Mouse (Mus musculus): ENCODE results near the gene Rab7. TPM values are rescaled to one million over a fixed set of nuclear protein-coding genes. Genes with fewer than 3 reads are reported as not detected.

Rab7 gene
- polyA plus RNA-seq (2014; fragmentation: Nextera tagmentation; extraction: Ambion mirVana), result 151 and 222 TPM in 2 replicates

GRCm38 (mm10) chr6:88044577-88045405 is at the start of gene Rab7:
TSS of gene Rab7 (minus strand) at chr6:88045270.
- H3K9me3 ChIP-seq (ENCODE audit: control insufficient read depth, low read length), result no peaks in the 10 kb centered on the region
- ATAC-seq (ENCODE audit: low FRiP score, low TSS enrichment), result peak; percentile 98
- no peaks in the 10 kb centered on the region for H3K27me3 ChIP-seq (ENCODE audit: control insufficient read depth, insufficient read depth, low read length)
- H3K4me3 ChIP-seq (ENCODE audit: low read length), result peak within 1 kb of the TSS; percentile 86
- WGBS, result under 1% methylated on average over 81 of the region's 82 CpGs
- peak within 1 kb of the TSS; percentile 72 for H3K27ac ChIP-seq (ENCODE audit: low read depth, low read length)
- peak within 1 kb of the TSS; percentile 81 for H3K4me2 ChIP-seq (replicated peaks; ENCODE audit: low read depth, low read length)
- peaks cover 13% of the 10 kb centered on the region for H3K4me1 ChIP-seq (ENCODE audit: control insufficient read depth, insufficient read depth, low read length)
- H3K9ac ChIP-seq (ENCODE audit: low read depth, low read length), result peak within 1 kb of the TSS; percentile 97
- H3K36me3 ChIP-seq (ENCODE audit: control insufficient read depth, insufficient read depth, low read length), result peaks cover 3% of the 10 kb centered on the region; the same call in 1 of the 2 replicates

GRCm38 (mm10) chr6:88088971-88089370 is 43.9 kb upstream of the Rab7 start:
- no peak overlapping the region for H3K4me2 ChIP-seq (replicated peaks; ENCODE audit: low read depth, low read length)
- ATAC-seq (ENCODE audit: low FRiP score, low TSS enrichment), result no peak
- no peak overlapping the region for H3K27ac ChIP-seq (ENCODE audit: low read depth, low read length)
- peaks cover 47% of the 10 kb centered on the region for H3K36me3 ChIP-seq (ENCODE audit: control insufficient read depth, insufficient read depth, low read length)
- H3K4me1 ChIP-seq (ENCODE audit: control insufficient read depth, insufficient read depth, low read length), result peaks cover 19% of the 10 kb centered on the region
- H3K9ac ChIP-seq (ENCODE audit: low read depth, low read length), result no peak overlapping the region
- H3K27me3 ChIP-seq (ENCODE audit: control insufficient read depth, insufficient read depth, low read length), result no peaks in the 10 kb centered on the region
- H3K9me3 ChIP-seq (ENCODE audit: control insufficient read depth, low read length), result no peaks in the 10 kb centered on the region
- H3K4me3 ChIP-seq (ENCODE audit: low read length), result no peak overlapping the region
- WGBS, result 65% methylated on average over 1 of the region's 1 CpGs

GRCm38 (mm10) chr6:88084278-88085151 is 39.4 kb upstream of the Rab7 start, which contains the start of gene Rpn1:
TSS of gene Rpn1 (plus strand) at chr6:88084482.
- peak within 1 kb of the TSS; percentile 87 for H3K4me2 ChIP-seq (replicated peaks; ENCODE audit: low read depth, low read length)
- H3K9ac ChIP-seq (ENCODE audit: low read depth, low read length), result peak within 1 kb of the TSS; percentile 96
- H3K27me3 ChIP-seq (ENCODE audit: control insufficient read depth, insufficient read depth, low read length), result no peaks in the 10 kb centered on the region
- peaks cover 10% of the 10 kb centered on the region for H3K36me3 ChIP-seq (ENCODE audit: control insufficient read depth, insufficient read depth, low read length)
- H3K9me3 ChIP-seq (ENCODE audit: control insufficient read depth, low read length), result no peaks in the 10 kb centered on the region
- H3K27ac ChIP-seq (ENCODE audit: low read depth, low read length), result peak within 1 kb of the TSS; percentile 79
- peak within 1 kb of the TSS; percentile 100 for H3K4me3 ChIP-seq (ENCODE audit: low read length)
- 0% methylated on average over 71 of the region's 71 CpGs for WGBS
- peak; percentile 96 for ATAC-seq (ENCODE audit: low FRiP score, low TSS enrichment)
- H3K4me1 ChIP-seq (ENCODE audit: control insufficient read depth, insufficient read depth, low read length), result peaks cover 22% of the 10 kb centered on the region

GRCm38 (mm10) chr6:88083672-88084071 is 38.6 kb upstream of the Rab7 start:
- WGBS, result 61% methylated on average over 3 of the region's 3 CpGs
- H3K27ac ChIP-seq (ENCODE audit: low read depth, low read length), result no peak overlapping the region; the same call in 1 of the 2 replicates
- H3K27me3 ChIP-seq (ENCODE audit: control insufficient read depth, insufficient read depth, low read length), result peaks cover 1% of the 10 kb centered on the region; the same call in 1 of the 2 replicates
- peaks cover 5% of the 10 kb centered on the region for H3K36me3 ChIP-seq (ENCODE audit: control insufficient read depth, insufficient read depth, low read length)
- H3K4me1 ChIP-seq (ENCODE audit: control insufficient read depth, insufficient read depth, low read length), result peaks cover 22% of the 10 kb centered on the region
- no peak overlapping the region for H3K9ac ChIP-seq (ENCODE audit: low read depth, low read length)
- peak; percentile 10; the same call in 1 of the 2 replicates for ATAC-seq (ENCODE audit: low FRiP score, low TSS enrichment)
- peak overlapping the region; percentile 87 for H3K4me2 ChIP-seq (replicated peaks; ENCODE audit: low read depth, low read length)
- no peaks in the 10 kb centered on the region for H3K9me3 ChIP-seq (ENCODE audit: control insufficient read depth, low read length)
- H3K4me3 ChIP-seq (ENCODE audit: low read length), result peak overlapping the region; percentile 100

GRCm38 (mm10) chr6:88083095-88083494 is 38.0 kb upstream of the Rab7 start:
- Histone ChIP-seq H3K36me3 (ENCODE audit: control insufficient read depth, insufficient read depth, low read length) (no peaks in the 10 kb centered on the region), H3K4me2 (replicated peaks; ENCODE audit: low read depth, low read length) (no peak overlapping the region), H3K27me3 (ENCODE audit: control insufficient read depth, insufficient read depth, low read length) (peaks cover 3% of the 10 kb centered on the region; the same call in 1 of the 2 replicates), H3K27ac (ENCODE audit: low read depth, low read length) (no peak overlapping the region), H3K4me1 (ENCODE audit: control insufficient read depth, insufficient read depth, low read length) (peaks cover 22% of the 10 kb centered on the region), H3K9ac (ENCODE audit: low read depth, low read length) (no peak overlapping the region), H3K4me3 (ENCODE audit: low read length) (no peak overlapping the region), H3K9me3 (ENCODE audit: control insufficient read depth, low read length) (no peaks in the 10 kb centered on the region)
- no peak for ATAC-seq (ENCODE audit: low FRiP score, low TSS enrichment)
- WGBS, result 86% methylated on average over 7 of the region's 7 CpGs

GRCm38 (mm10) chr6:88075960-88076517 is 31.0 kb upstream of the Rab7 start:
- Histone ChIP-seq H3K4me1 (ENCODE audit: control insufficient read depth, insufficient read depth, low read length) (no peaks in the 10 kb centered on the region), H3K27me3 (ENCODE audit: control insufficient read depth, insufficient read depth, low read length) (peaks cover 3% of the 10 kb centered on the region; the same call in 1 of the 2 replicates), H3K4me3 (ENCODE audit: low read length) (no peak overlapping the region), H3K27ac (ENCODE audit: low read depth, low read length) (no peak overlapping the region), H3K36me3 (ENCODE audit: control insufficient read depth, insufficient read depth, low read length) (no peaks in the 10 kb centered on the region), H3K9ac (ENCODE audit: low read depth, low read length) (no peak overlapping the region), H3K4me2 (replicated peaks; ENCODE audit: low read depth, low read length) (no peak overlapping the region), H3K9me3 (ENCODE audit: control insufficient read depth, low read length) (no peaks in the 10 kb centered on the region)
- no peak for ATAC-seq (ENCODE audit: low FRiP score, low TSS enrichment)
- WGBS, result 79% methylated on average over 1 of the region's 1 CpGs

- ATAC-seq (ENCODE audit: low FRiP score, low TSS enrichment), result peak; percentile 98
- H3K4me3 ChIP-seq (ENCODE audit: low read length), result peak overlapping the region; percentile 38
- peak overlapping the region; percentile 74 for H3K4me2 ChIP-seq (replicated peaks; ENCODE audit: low read depth, low read length)
- no peaks in the 10 kb centered on the region for H3K9me3 ChIP-seq (ENCODE audit: control insufficient read depth, low read length)
- H3K36me3 ChIP-seq (ENCODE audit: control insufficient read depth, insufficient read depth, low read length), result no peaks in the 10 kb centered on the region
- H3K27ac ChIP-seq (ENCODE audit: low read depth, low read length), result peak overlapping the region; percentile 84
- no peaks in the 10 kb centered on the region for H3K4me1 ChIP-seq (ENCODE audit: control insufficient read depth, insufficient read depth, low read length)
- peaks cover 3% of the 10 kb centered on the region; the same call in 1 of the 2 replicates for H3K27me3 ChIP-seq (ENCODE audit: control insufficient read depth, insufficient read depth, low read length)
- peak overlapping the region; percentile 63 for H3K9ac ChIP-seq (ENCODE audit: low read depth, low read length)
- 3% methylated on average over 32 of the region's 32 CpGs for WGBS
Observed at GRCm38 (mm10) chr6:88074752-88075554, 29.9 kb upstream of the Rab7 start.

GRCm38 (mm10) chr6:88071216-88071615 is 26.1 kb upstream of the Rab7 start:
- H3K4me1 ChIP-seq (ENCODE audit: control insufficient read depth, insufficient read depth, low read length), result no peaks in the 10 kb centered on the region
- H3K27me3 ChIP-seq (ENCODE audit: control insufficient read depth, insufficient read depth, low read length), result no peaks in the 10 kb centered on the region
- no peak overlapping the region for H3K4me3 ChIP-seq (ENCODE audit: low read length)
- no peaks in the 10 kb centered on the region for H3K9me3 ChIP-seq (ENCODE audit: control insufficient read depth, low read length)
- ATAC-seq (ENCODE audit: low FRiP score, low TSS enrichment), result no peak
- H3K4me2 ChIP-seq (replicated peaks; ENCODE audit: low read depth, low read length), result no peak overlapping the region
- no peak overlapping the region for H3K27ac ChIP-seq (ENCODE audit: low read depth, low read length)
- WGBS, result 74% methylated on average over 5 of the region's 5 CpGs
- H3K36me3 ChIP-seq (ENCODE audit: control insufficient read depth, insufficient read depth, low read length), result no peaks in the 10 kb centered on the region
- H3K9ac ChIP-seq (ENCODE audit: low read depth, low read length), result no peak overlapping the region
